20 mouse cellular contexts compared by ENCODE assay signal in the genomic region with DNA sequence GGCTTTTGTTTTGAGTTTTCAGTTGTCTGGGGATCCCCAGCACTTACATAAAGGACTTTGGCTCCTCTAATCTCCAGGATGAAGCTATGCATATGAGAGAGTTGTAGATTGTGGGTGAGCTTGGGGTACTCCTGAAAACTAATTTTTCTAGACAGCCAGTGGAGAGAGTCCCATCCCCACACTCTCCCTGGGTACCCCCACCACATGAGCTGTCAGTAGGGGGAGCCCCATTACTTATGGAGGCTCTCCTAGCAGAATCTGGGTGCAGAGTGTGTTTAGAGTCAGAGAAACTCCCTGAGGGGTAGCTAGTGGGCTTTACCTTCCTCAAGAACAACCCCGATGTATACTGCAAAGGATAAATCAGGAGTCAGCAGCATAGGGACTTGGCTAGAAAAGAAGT. TPM values are rescaled to one million over a fixed set of nuclear protein-coding genes. Genes with fewer than 3 reads are reported as not detected.
A peak's percentile ranks its signal among the peaks of the same experiment; 100 is the strongest.
DNase-seq lines count a peak whose midpoint lies in the region; ATAC-seq and TF ChIP-seq lines count a peak whose summit lies in the region.
"Had no signal": no experiment of that assay in that cellular context is flagged by ENCODE, and none has a peak within 500 bp of the region (broad histone marks: within the 10 kb centered on the region; RNA-seq: fewer than 3 reads in every experiment).

No protein-coding gene starts in this region.

- H3K36me3 ChIP-seq in lung, postnatal 0 days (ENCODE audit: insufficient read depth, low read length) = no peaks in the 10 kb centered on the region
- H3K36me3 ChIP-seq in MEL (ENCODE audit: control insufficient read depth in 1 of 2, insufficient read depth in 2 of 2, low read length in 2 of 2) = no peaks in the 10 kb centered on the region
- no peaks in the 10 kb centered on the region for H3K36me3 ChIP-seq in kidney, embryonic 14.5 days (ENCODE audit: control insufficient read depth, insufficient read depth, low read length)
- H3K36me3 ChIP-seq in forebrain, embryonic 13.5 days (ENCODE audit: poor library complexity, severe bottlenecking) = no peaks in the 10 kb centered on the region
- H3K36me3 ChIP-seq: hindbrain, embryonic 15.5 days; limb, embryonic 12.5 days; liver, embryonic 15.5 days; neural tube, embryonic 15.5 days had no signal

- no peak for TF ChIP-seq EP300 in lung, postnatal 0 days (IDR thresholded peaks at IDR 0.05)
- no peak for TF ChIP-seq EP300 in MEL (IDR thresholded peaks at IDR 0.05; ENCODE audit: low read depth in 1 of 2, low read length in 2 of 2)

- 0 out of 2 replicates have a peak, but pooled peaks have one; percentile 6 for TF ChIP-seq CTCF in cerebellum, adult 2 months (IDR thresholded peaks at IDR 0.05; ENCODE audit: borderline replicate concordance, insufficient read depth, low read depth, low read length)
- peak; percentile 27; the same call in 1 of the 2 replicates for TF ChIP-seq CTCF in lung, postnatal 0 days (IDR thresholded peaks at IDR 0.05)
- peak in 1 of 3 experiments; percentile 8; a peak in 1 of 6 replicates for TF ChIP-seq CTCF in MEL (IDR thresholded peaks at IDR 0.05 in 2 of 3, conservative IDR thresholded peaks at IDR 0.05 in 1 of 3; ENCODE audit: control insufficient read depth in 1 of 3, insufficient read depth in 1 of 3, low read depth in 2 of 3, low read length in 3 of 3, poor library complexity in 1 of 3, severe bottlenecking in 1 of 3)

- H3K9ac ChIP-seq in lung, postnatal 0 days (replicated peaks; ENCODE audit: low read depth) = no peak overlapping the region
- H3K9ac ChIP-seq in MEL (ENCODE audit: control insufficient read depth, low read depth, low read length, poor library complexity, severe bottlenecking) = no peak overlapping the region
- no peak overlapping the region for H3K9ac ChIP-seq in kidney, embryonic 14.5 days (ENCODE audit: low read depth, low read length)
- no peak overlapping the region for H3K9ac ChIP-seq in forebrain, embryonic 13.5 days
- H3K9ac ChIP-seq: hindbrain, embryonic 15.5 days; limb, embryonic 12.5 days; liver, embryonic 15.5 days; neural tube, embryonic 15.5 days had no signal

- TF ChIP-seq POLR2A in cerebellum, adult 2 months (IDR thresholded peaks at IDR 0.05; ENCODE audit: borderline replicate concordance, insufficient read depth, low read length) = no peak
- no peak for TF ChIP-seq POLR2A in MEL (IDR thresholded peaks at IDR 0.05; ENCODE audit: control insufficient read depth in 1 of 2, insufficient read depth in 1 of 2, low read depth in 1 of 2, low read length in 2 of 2, poor library complexity in 1 of 2)

- ATAC-seq in lung, postnatal 0 days = no peak
- ATAC-seq in kidney, embryonic 14.5 days (ENCODE audit: low FRiP score, low TSS enrichment) = no peak
- ATAC-seq in forebrain, embryonic 13.5 days = no peak
- ATAC-seq: forebrain, embryonic 16.5 days had no signal

- H3K4me1 ChIP-seq in cerebellum, adult 2 months (ENCODE audit: control insufficient read depth, insufficient read depth, low read length) = peaks cover 13% of the 10 kb centered on the region
- H3K4me1 ChIP-seq in lung, postnatal 0 days (ENCODE audit: insufficient read depth, low read depth, low read length) = no peaks in the 10 kb centered on the region
- 0 out of 4 replicates have a peak, but pooled peaks cover 0 to 6% of the 10 kb centered on the region in 2 experiments for H3K4me1 ChIP-seq in MEL (ENCODE audit: control insufficient read depth in 1 of 2, insufficient read depth in 2 of 2, low read length in 2 of 2)
- no peaks in the 10 kb centered on the region for H3K4me1 ChIP-seq in kidney, embryonic 14.5 days (ENCODE audit: control insufficient read depth, insufficient read depth, low read length)
- H3K4me1 ChIP-seq in forebrain, embryonic 13.5 days = no peaks in the 10 kb centered on the region
- H3K4me1 ChIP-seq: limb, embryonic 12.5 days; liver, embryonic 15.5 days; neural tube, embryonic 15.5 days had no signal

- H3K9me3 ChIP-seq in lung, postnatal 0 days (ENCODE audit: low read length) = no peaks in the 10 kb centered on the region
- H3K9me3 ChIP-seq in MEL (replicated peaks; ENCODE audit: insufficient read depth, low read length) = no peaks in the 10 kb centered on the region
- H3K9me3 ChIP-seq in kidney, embryonic 14.5 days (ENCODE audit: control insufficient read depth, low read length) = no peaks in the 10 kb centered on the region
- H3K9me3 ChIP-seq in forebrain, embryonic 13.5 days (replicated peaks) = no peaks in the 10 kb centered on the region
- H3K9me3 ChIP-seq: hindbrain, embryonic 15.5 days; limb, embryonic 12.5 days; liver, embryonic 15.5 days; neural tube, embryonic 15.5 days had no signal

- H3K27ac ChIP-seq in cerebellum, adult 2 months (ENCODE audit: insufficient read depth, low read length) = no peak overlapping the region
- H3K27ac ChIP-seq in lung, postnatal 0 days (ENCODE audit: low read length) = no peak overlapping the region
- H3K27ac ChIP-seq in MEL (ENCODE audit: control insufficient read depth, low read depth, low read length) = no peak overlapping the region
- H3K27ac ChIP-seq in kidney, embryonic 14.5 days (ENCODE audit: low read depth, low read length) = no peak overlapping the region
- H3K27ac ChIP-seq in forebrain, embryonic 13.5 days = no peak overlapping the region
- H3K27ac ChIP-seq: hindbrain, embryonic 15.5 days; limb, embryonic 12.5 days; liver, embryonic 15.5 days; neural tube, embryonic 15.5 days had no signal

- DNase-seq in cerebellum, adult 2 months = no peak
- no peak for DNase-seq in cerebellum, postnatal 36 days
- DNase-seq in lung, postnatal 0 days (ENCODE audit: low spot score) = no peak
- DNase-seq in lung, postnatal 25 days (ENCODE audit: low spot score) = no peak
- no peak for DNase-seq in MEL (ENCODE audit: low read depth, low spot score)
- DNase-seq in spleen, postnatal 4 days (ENCODE audit: low spot score in 2 of 2) = peak; percentile 34 to 64
- DNase-seq: adrenal gland, adult 8-10 months; heart, postnatal 14 days; kidney, adult 18-20 months had no signal

- TF ChIP-seq RAD21 in MEL (IDR thresholded peaks at IDR 0.05; ENCODE audit: low read depth, low read length) = peak; percentile 6

- H3K27me3 ChIP-seq in cerebellum, adult 2 months (ENCODE audit: control insufficient read depth, insufficient read depth, low read length) = no peaks in the 10 kb centered on the region
- H3K27me3 ChIP-seq in lung, postnatal 0 days (replicated peaks; ENCODE audit: insufficient read depth, low read length) = no peaks in the 10 kb centered on the region
- peaks cover 0 to 8% of the 10 kb centered on the region in 2 experiments; a peak in 3 of 4 replicates for H3K27me3 ChIP-seq in MEL (ENCODE audit: control insufficient read depth in 1 of 2, insufficient read depth in 2 of 2, low read length in 2 of 2)
- no peaks in the 10 kb centered on the region for H3K27me3 ChIP-seq in kidney, embryonic 14.5 days (ENCODE audit: control insufficient read depth, insufficient read depth, low read length)
- H3K27me3 ChIP-seq in forebrain, embryonic 13.5 days = no peaks in the 10 kb centered on the region
- H3K27me3 ChIP-seq: hindbrain, embryonic 15.5 days; limb, embryonic 12.5 days; liver, embryonic 15.5 days; neural tube, embryonic 15.5 days had no signal

- H3K4me2 ChIP-seq in lung, postnatal 0 days (replicated peaks; ENCODE audit: low read depth, low read length) = no peak overlapping the region
- no peak overlapping the region for H3K4me2 ChIP-seq in kidney, embryonic 14.5 days (replicated peaks; ENCODE audit: low read depth, low read length)
- no peak overlapping the region for H3K4me2 ChIP-seq in forebrain, embryonic 13.5 days
- H3K4me2 ChIP-seq: hindbrain, embryonic 15.5 days; limb, embryonic 12.5 days; liver, embryonic 15.5 days; neural tube, embryonic 15.5 days had no signal

- WGBS in cerebellum, adult 2 months = 100% methylated on average over 1 of the region's 1 CpGs
- WGBS in lung, postnatal 0 days = 83% methylated on average over 1 of the region's 1 CpGs
- WGBS in kidney, embryonic 14.5 days = 100% methylated on average over 1 of the region's 1 CpGs
- WGBS in forebrain, embryonic 13.5 days = 86% methylated on average over 1 of the region's 1 CpGs

- no peaks in the 10 kb centered on the region for H3K79me2 ChIP-seq in MEL (ENCODE audit: control insufficient read depth, insufficient read depth, low read length, poor library complexity)

- H3K4me3 ChIP-seq in cerebellum, adult 2 months (replicated peaks; ENCODE audit: insufficient read depth, low read depth, low read length) = no peak overlapping the region
- no peak overlapping the region for H3K4me3 ChIP-seq in lung, postnatal 0 days (ENCODE audit: low read depth, low read length)
- H3K4me3 ChIP-seq in MEL (ENCODE audit: control insufficient read depth in 1 of 2, insufficient read depth in 1 of 2, low read depth in 2 of 2, low read length in 2 of 2) = no peak overlapping the region
- H3K4me3 ChIP-seq in kidney, embryonic 14.5 days (ENCODE audit: low read length) = no peak overlapping the region
- H3K4me3 ChIP-seq in forebrain, embryonic 13.5 days = no peak overlapping the region
- H3K4me3 ChIP-seq: erythroblast, embryonic 14.5 days; hindbrain, embryonic 15.5 days; limb, embryonic 12.5 days; liver, embryonic 15.5 days; neural tube, embryonic 15.5 days had no signal

TF ChIP-seq in MEL, 35 proteins besides CTCF, POLR2A, EP300 and RAD21 (continues in another document):
- TF ChIP-seq TBP (IDR thresholded peaks at IDR 0.05; ENCODE audit: low read depth, low read length) (no peak), MYC (IDR thresholded peaks at IDR 0.05; ENCODE audit: low read depth, low read length) (no peak), ELF1 (IDR thresholded peaks at IDR 0.05; ENCODE audit: low read depth, low read length) (no peak), ZNF384 (IDR thresholded peaks at IDR 0.05; ENCODE audit: low read depth, low read length) (no peak), NELFE (IDR thresholded peaks at IDR 0.05; ENCODE audit: low read depth, low read length) (no peak)

RNA-seq across cellular contexts. Expression of gene Gm32742, which starts 13.0 kb away (rescaled TPM):
- 0.02 TPM in 1 of 2 replicates, not detected in the other for polyA plus RNA-seq in cerebellum, adult 2 months (2012; rRNA removed)
- polyA plus RNA-seq in lung, postnatal 0 days (2015; fragmentation: Nextera tagmentation; extraction: Ambion mirVana) = 0.11 TPM in 2 replicates
- total RNA-seq in MEL (2012; rRNA removed) = not detected in 2 replicates
- under 1 TPM in 1 of 2 experiments, not detected in 1; 0.01 TPM for polyA plus RNA-seq in MEL (2012; ENCODE audit: insufficient read depth in 1 of 2, insufficient read length in 2 of 2, low read depth in 1 of 2, low replicate concordance in 2 of 2, missing spikeins in 1 of 2)
- polyA plus RNA-seq in kidney, embryonic 14.5 days (2014; fragmentation: Nextera tagmentation; extraction: Ambion mirVana) = 0.04 TPM in 1 of 2 replicates, not detected in the other
- polyA plus RNA-seq in forebrain, embryonic 13.5 days (2015; fragmentation: Nextera tagmentation; extraction: Ambion mirVana) = 0.04 TPM in 1 of 2 replicates, not detected in the other
- total RNA-seq: adrenal gland, adult 8-10 months; gastrocnemius, adult 18-20 months; heart, adult 8-10 months; heart, postnatal 14 days had no signal
- polyA plus RNA-seq: erythroblast, embryonic 14.5 days; hindbrain, embryonic 15.5 days; liver, embryonic 15.5 days; neural tube, embryonic 15.5 days had no signal

RNA-seq across cellular contexts. Expression of gene Pou2af1, which starts 35.2 kb away (rescaled TPM):
- 0.19 and 0.20 TPM in 2 replicates for polyA plus RNA-seq in cerebellum, adult 2 months (2012; rRNA removed)
- 0.29 and 0.45 TPM in 2 replicates for polyA plus RNA-seq in lung, postnatal 0 days (2015; fragmentation: Nextera tagmentation; extraction: Ambion mirVana)
- not detected in 2 replicates for total RNA-seq in MEL (2012; rRNA removed)
- polyA plus RNA-seq in MEL (2012; ENCODE audit: insufficient read depth in 1 of 2, insufficient read length in 2 of 2, low read depth in 1 of 2, low replicate concordance in 2 of 2, missing spikeins in 1 of 2) = not detected
- polyA plus RNA-seq in kidney, embryonic 14.5 days (2014; fragmentation: Nextera tagmentation; extraction: Ambion mirVana) = not detected in 2 replicates
- 0.06 and 0.09 TPM in 2 replicates for polyA plus RNA-seq in forebrain, embryonic 13.5 days (2015; fragmentation: Nextera tagmentation; extraction: Ambion mirVana)
- total RNA-seq: megakaryocyte progenitor cell, adult 5-6 weeks had no signal
- polyA plus RNA-seq: forebrain, embryonic 16.5 days; limb, embryonic 12.5 days had no signal

Comparison
In these comparisons a context has a peak if more than half of its experiments do, and no peak if none do; other contexts are left out.
1. DNase-seq: peak in spleen, postnatal 4 days (2 of 2); none in cerebellum, adult 2 months (0 of 2), cerebellum, postnatal 36 days (0 of 2), lung, postnatal 0 days (single experiment), lung, postnatal 25 days (single experiment) and MEL (single experiment).